Mouse (Mus musculus) hindbrain, embryonic 14.5 days (tissue): Measurements from ENCODE around the gene Fam168a. TPM values are rescaled to one million over a fixed set of nuclear protein-coding genes. Genes with fewer than 3 reads are reported as not detected.
A peak's percentile ranks its signal among the peaks of the same experiment; 100 is the strongest.

Source experiments
- ATAC-seq: fragments of 200-750 bp; cut with Nextera tagmentation; 2 replicates; pipeline ENCODE4 v1.8.0; 2017; ENCODE audit warnings: moderate number of reproducible peaks, mild to moderate bottlenecking, moderate TSS enrichment, moderate library complexity; ENCODE audit not compliant: low FRiP score
- DNase-seq: peaks from one replicate; pipeline ENCODE4 v3.0.0-alpha.2; 2015; ENCODE audit warnings: low spot score
- H3K27ac ChIP-seq: fragments of 300-500 bp; sonication (generic); 2 replicates; pipeline ENCODE4 v1.5.1; 2014; ENCODE audit warnings: mild to moderate bottlenecking, moderate library complexity
- H3K27me3 ChIP-seq: fragments of 300-500 bp; sonication (generic); 2 replicates; pipeline ENCODE4 v1.6.1; 2014; ENCODE audit warnings: mild to moderate bottlenecking, low read length, mixed read lengths; ENCODE audit not compliant: control insufficient read depth, insufficient read depth
- H3K36me3 ChIP-seq: fragments of 300-500 bp; sonication (generic); replicated peaks from 2 replicates; pipeline ENCODE4 v1.6.1; 2014; ENCODE audit not compliant: control insufficient read depth, insufficient read depth
- H3K4me1 ChIP-seq: fragments of 300-500 bp; sonication (generic); replicated peaks from 2 replicates; pipeline ENCODE4 v1.6.1; 2014; ENCODE audit warnings: antibody characterized with exemption, low read length, mixed read lengths; ENCODE audit not compliant: control insufficient read depth, insufficient read depth
- H3K4me2 ChIP-seq: fragments of 300-500 bp; sonication (generic); replicated peaks from 2 replicates; pipeline ENCODE4 v1.6.1; 2014; ENCODE audit warnings: mild to moderate bottlenecking, moderate library complexity
- H3K4me3 ChIP-seq: fragments of 300-500 bp; sonication (generic); replicated peaks from 2 replicates; pipeline ENCODE4 v1.5.1; 2014; ENCODE audit warnings: mild to moderate bottlenecking, low read length
- H3K9ac ChIP-seq: fragments of 300-500 bp; sonication (generic); 2 replicates; pipeline ENCODE4 v1.6.1; 2014
- H3K9me3 ChIP-seq: fragments of 300-500 bp; sonication (generic); 2 replicates; pipeline ENCODE4 v1.6.1; 2016; ENCODE audit warnings: low read length; ENCODE audit not compliant: control insufficient read depth
- WGBS: fragments of 180-500 bp; shearing (Covaris S2); extraction: QIAGEN DNeasy Blood & Tissue Kit; methylation state at CpG from one replicate; pipeline ENCODE4 v1.1.7; 2014; 5-methylcytosine and 5-hydroxymethylcytosine counted together
- polyA plus RNA-seq: library from polyadenylated mRNA; unstranded; fragments of >200 nt; fragmentation: Nextera tagmentation; extraction: Ambion mirVana; gene quantifications from 2 replicates; pipeline ENCODE4 v1.2.1, GENCODE M21; 2014

The Fam168a gene
- polyA plus RNA-seq, 1 experiment from 2014 or later, result 124 TPM

GRCm38 (mm10) chr7:100875822-100876221, 169.4 kb downstream of the Fam168a start:
- no peaks in the 10 kb centered on the region for H3K4me1 ChIP-seq
- ATAC-seq (no peak), DNase-seq (no peak)
- no peaks in the 10 kb centered on the region for H3K9me3 ChIP-seq
- no peak overlapping the region for H3K4me3 ChIP-seq
- no peak overlapping the region for H3K9ac ChIP-seq
- peaks cover 67% of the 10 kb centered on the region for H3K36me3 ChIP-seq
- no peaks in the 10 kb centered on the region for H3K27me3 ChIP-seq
- H3K4me2 ChIP-seq, result no peak overlapping the region
- WGBS, result 78% methylated on average over 1 of the region's 1 CpGs
- no peak overlapping the region for H3K27ac ChIP-seq

- no peaks in the 10 kb centered on the region for H3K9me3 ChIP-seq
- ATAC-seq, result no peak
- H3K4me2 ChIP-seq, result no peak overlapping the region
- H3K4me3 ChIP-seq, result no peak overlapping the region
- no peak overlapping the region for H3K9ac ChIP-seq
- 91% methylated on average over 13 of the region's 13 CpGs for WGBS
- H3K27me3 ChIP-seq, result no peaks in the 10 kb centered on the region
- H3K36me3 ChIP-seq, result peaks cover 71% of the 10 kb centered on the region
- H3K27ac ChIP-seq, result no peak overlapping the region
- DNase-seq, result no peak
- H3K4me1 ChIP-seq, result no peaks in the 10 kb centered on the region
Observed at GRCm38 (mm10) chr7:100876293-100876692, 169.9 kb downstream of the Fam168a start.

- ATAC-seq (no peak), DNase-seq (no peak)
- no peak overlapping the region for H3K4me2 ChIP-seq
- peaks cover 75% of the 10 kb centered on the region for H3K36me3 ChIP-seq
- WGBS, result 95% methylated on average over 9 of the region's 9 CpGs
- H3K9me3 ChIP-seq, result no peaks in the 10 kb centered on the region
- H3K27me3 ChIP-seq, result no peaks in the 10 kb centered on the region
- no peak overlapping the region for H3K4me3 ChIP-seq
- no peak overlapping the region for H3K27ac ChIP-seq
- no peak overlapping the region for H3K9ac ChIP-seq
- H3K4me1 ChIP-seq, result no peaks in the 10 kb centered on the region
Observed at GRCm38 (mm10) chr7:100876771-100877170, 170.3 kb downstream of the Fam168a start.

- no peak overlapping the region for H3K9ac ChIP-seq
- DNase-seq, result no peak
- no peak overlapping the region for H3K4me3 ChIP-seq
- 17% methylated on average over 20 of the region's 20 CpGs for WGBS
- H3K9me3 ChIP-seq, result no peaks in the 10 kb centered on the region
- peaks cover 79% of the 10 kb centered on the region for H3K36me3 ChIP-seq
- no peak overlapping the region for H3K27ac ChIP-seq
- H3K27me3 ChIP-seq, result no peaks in the 10 kb centered on the region
- H3K4me1 ChIP-seq, result no peaks in the 10 kb centered on the region
- H3K4me2 ChIP-seq, result no peak overlapping the region
- no peak for ATAC-seq
Observed at GRCm38 (mm10) chr7:100879595-100879994, 173.2 kb downstream of the Fam168a start.

- no peak overlapping the region for H3K4me2 ChIP-seq
- H3K9ac ChIP-seq, result no peak overlapping the region
- H3K4me1 ChIP-seq, result no peaks in the 10 kb centered on the region
- H3K36me3 ChIP-seq, result peaks cover 83% of the 10 kb centered on the region
- no peak for DNase-seq
- WGBS, result 96% methylated on average over 9 of the region's 9 CpGs
- H3K4me3 ChIP-seq, result no peak overlapping the region
- H3K9me3 ChIP-seq, result no peaks in the 10 kb centered on the region
- H3K27me3 ChIP-seq, result no peaks in the 10 kb centered on the region
- no peak overlapping the region for H3K27ac ChIP-seq
- ATAC-seq, result no peak
Observed at GRCm38 (mm10) chr7:100881531-100881930, 175.1 kb downstream of the Fam168a start.

GRCm38 (mm10) chr7:100881950-100882349, 175.5 kb downstream of the Fam168a start:
- no peak for ATAC-seq
- no peak for DNase-seq
- Histone ChIP-seq H3K4me2 (no peak overlapping the region), H3K4me1 (no peaks in the 10 kb centered on the region), H3K27ac (no peak overlapping the region), H3K36me3 (peaks cover 79% of the 10 kb centered on the region), H3K27me3 (no peaks in the 10 kb centered on the region), H3K9ac (no peak overlapping the region), H3K9me3 (no peaks in the 10 kb centered on the region), H3K4me3 (no peak overlapping the region)
- WGBS, result 92% methylated on average over 4 of the region's 4 CpGs

GRCm38 (mm10) chr7:100884460-100884859, 178.0 kb downstream of the Fam168a start:
- Histone ChIP-seq H3K27me3 (no peaks in the 10 kb centered on the region), H3K36me3 (peaks cover 64% of the 10 kb centered on the region), H3K4me2 (no peak overlapping the region), H3K9ac (no peak overlapping the region), H3K9me3 (no peaks in the 10 kb centered on the region), H3K4me3 (no peak overlapping the region), H3K4me1 (no peaks in the 10 kb centered on the region), H3K27ac (no peak overlapping the region)
- no peak for ATAC-seq
- WGBS, result 93% methylated on average over 4 of the region's 4 CpGs
- DNase-seq, result no peak

- no peak overlapping the region for H3K27ac ChIP-seq
- H3K9me3 ChIP-seq, result no peaks in the 10 kb centered on the region
- H3K4me2 ChIP-seq, result no peak overlapping the region
- no peak overlapping the region for H3K4me3 ChIP-seq
- no peak for ATAC-seq
- no peaks in the 10 kb centered on the region for H3K4me1 ChIP-seq
- no peaks in the 10 kb centered on the region for H3K27me3 ChIP-seq
- H3K9ac ChIP-seq, result no peak overlapping the region
- peak; percentile 88 for DNase-seq
- peaks cover 58% of the 10 kb centered on the region for H3K36me3 ChIP-seq
- 32% methylated on average over 3 of the region's 3 CpGs for WGBS
Observed at GRCm38 (mm10) chr7:100886535-100886934, 180.1 kb downstream of the Fam168a start.
